Mouse (Mus musculus): ENCODE measurements at regions not wholly inside any gene's neighbourhood (a gene's known extent, or its start where the extent isn't known, plus 50 kb on each side); places are given as distances from the start of the nearest gene placed in this dataset.

DNA sequence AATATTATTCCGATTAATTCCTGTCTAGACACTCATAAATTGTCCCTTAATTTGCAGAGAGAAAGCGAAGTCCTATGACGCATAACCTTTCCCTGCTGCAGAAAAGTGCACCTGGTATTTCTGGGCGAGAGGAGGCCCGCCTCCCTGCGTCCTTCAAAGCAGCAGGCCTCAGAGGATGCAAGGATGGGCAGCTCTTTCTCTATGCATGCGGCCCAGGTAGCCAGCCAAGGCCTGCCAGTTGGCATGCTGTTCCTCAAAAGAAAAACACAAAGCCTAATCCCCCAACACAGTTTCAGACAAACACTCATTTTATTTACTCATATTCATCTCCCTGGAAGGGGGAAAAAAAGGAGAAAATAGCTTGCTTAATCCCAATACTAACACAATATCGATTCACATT lies 308.2 kb downstream of the Gm10295 start:
- no peak for DNase-seq (ENCODE audit: low spot score in 2 of 2)

- DNase-seq (ENCODE audit: low spot score in 2 of 2) = no peak
Measured at GRCm38 (mm10) chr7:71041388-71041787, 309.9 kb downstream of the Gm10295 start.

- DNase-seq (ENCODE audit: low spot score in 2 of 2) = no peak
Measured at GRCm38 (mm10) chr7:71040846-71041245, 310.4 kb downstream of the Gm10295 start.

GRCm38 (mm10) chr7:71038537-71038936 lies 312.7 kb downstream of the Gm10295 start:
- DNase-seq (ENCODE audit: low spot score in 2 of 2) = no peak

- no peak for DNase-seq (ENCODE audit: low spot score in 2 of 2)
Measured at GRCm38 (mm10) chr7:71033121-71033520, 318.2 kb downstream of the Gm10295 start.

- DNase-seq (ENCODE audit: low spot score in 2 of 2) = no peak
Measured at GRCm38 (mm10) chr7:71023946-71024610, 327.2 kb downstream of the Gm10295 start.

DNA sequence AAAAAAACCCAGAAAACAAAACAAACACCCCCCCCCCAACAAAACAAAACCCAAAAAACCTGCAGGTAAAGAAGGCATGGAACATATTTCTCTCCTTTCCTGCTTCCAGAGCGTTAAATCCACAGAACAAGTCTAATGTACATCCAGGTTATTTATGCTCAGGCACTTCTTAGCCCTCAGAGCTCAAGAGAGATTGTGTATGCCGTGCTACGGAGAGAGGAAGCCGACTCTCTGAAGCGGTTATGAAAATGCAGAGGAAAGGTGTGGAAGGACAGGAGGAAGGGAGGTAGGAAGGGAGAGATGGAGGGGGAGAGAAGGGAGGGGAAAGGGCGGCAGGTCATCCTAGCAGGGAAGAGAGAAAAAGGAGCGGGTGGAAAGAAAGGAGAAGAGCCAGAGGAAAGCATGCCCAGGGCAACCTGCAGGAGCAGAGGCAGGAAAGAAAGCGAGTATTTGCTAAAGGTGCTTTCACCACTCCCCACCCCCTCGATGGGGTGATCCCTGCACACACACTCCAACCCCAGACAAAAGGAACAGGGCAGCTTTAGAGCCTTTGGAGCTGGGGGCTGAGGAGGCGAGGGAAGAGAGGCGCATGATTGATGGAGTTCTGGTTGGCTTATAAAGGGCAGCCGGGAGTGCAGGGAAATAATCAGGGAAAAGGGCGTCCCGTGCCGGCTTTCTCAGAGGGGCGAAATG lies 327.9 kb downstream of the Gm10295 start:
- DNase-seq (ENCODE audit: low spot score in 2 of 2) = no peak

All from right cerebral cortex, postnatal 36 days (tissue).